Mouse (Mus musculus) MN1 (cell line): ENCODE measurements around the gene Dph6.
"Not testable (repeated sequence)": the region's sequence is repeated elsewhere in the genome, so short reads cannot be mapped to it uniquely, and the experiment has no call there.

Experiments used
- DNase-seq: peaks from one replicate; pipeline ENCODE4 v3.0.0-alpha.2; 2016; ENCODE audit warnings: low spot score

Gene Dph6

DNA sequence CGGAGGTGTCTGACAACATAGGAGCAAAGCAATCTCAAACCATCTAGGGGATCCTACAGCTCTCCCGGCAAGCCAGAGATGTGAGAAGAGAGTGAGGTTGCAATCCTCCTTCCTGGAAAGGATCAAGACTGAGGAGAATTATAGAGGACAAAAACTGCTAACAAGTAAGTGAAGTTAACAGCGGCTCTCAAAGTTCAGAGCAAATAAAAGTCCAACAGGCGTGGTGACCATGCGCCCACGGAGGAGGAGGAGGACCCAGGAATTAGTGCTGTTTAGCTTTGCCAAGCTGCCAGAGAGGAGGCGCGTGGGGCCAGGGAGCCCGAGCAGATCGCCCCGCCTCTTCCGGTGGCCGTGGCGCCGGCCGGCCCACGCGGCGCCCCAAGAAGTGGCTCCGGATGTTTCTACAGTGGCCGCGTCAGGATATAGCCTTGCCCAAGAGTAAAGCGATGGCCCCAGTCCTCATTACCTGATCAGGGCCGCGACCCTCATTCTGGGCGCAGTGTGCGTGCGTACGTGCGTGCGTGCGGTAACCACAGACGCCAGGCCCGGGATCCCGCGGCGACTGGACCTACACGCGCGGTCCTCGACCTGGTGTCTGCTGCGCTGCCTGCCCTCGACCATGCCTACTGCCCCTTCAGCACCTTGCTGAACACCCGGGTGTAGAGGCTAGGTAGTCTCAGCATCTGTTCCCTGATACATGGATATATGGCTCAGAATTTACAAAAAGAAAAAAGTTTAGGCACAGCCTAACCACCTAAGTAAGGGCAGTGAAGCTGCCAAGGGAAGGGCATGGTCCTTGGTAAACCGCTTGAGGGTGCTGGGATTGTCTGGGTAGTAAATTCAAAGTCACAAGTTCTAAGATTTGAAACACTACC, at the start of gene Dph6:
Gene Dph6 (minus strand): TSS at position 600 of the 875 bp plus-strand sequence.
- DNase-seq: peak; percentile 80

DNA sequence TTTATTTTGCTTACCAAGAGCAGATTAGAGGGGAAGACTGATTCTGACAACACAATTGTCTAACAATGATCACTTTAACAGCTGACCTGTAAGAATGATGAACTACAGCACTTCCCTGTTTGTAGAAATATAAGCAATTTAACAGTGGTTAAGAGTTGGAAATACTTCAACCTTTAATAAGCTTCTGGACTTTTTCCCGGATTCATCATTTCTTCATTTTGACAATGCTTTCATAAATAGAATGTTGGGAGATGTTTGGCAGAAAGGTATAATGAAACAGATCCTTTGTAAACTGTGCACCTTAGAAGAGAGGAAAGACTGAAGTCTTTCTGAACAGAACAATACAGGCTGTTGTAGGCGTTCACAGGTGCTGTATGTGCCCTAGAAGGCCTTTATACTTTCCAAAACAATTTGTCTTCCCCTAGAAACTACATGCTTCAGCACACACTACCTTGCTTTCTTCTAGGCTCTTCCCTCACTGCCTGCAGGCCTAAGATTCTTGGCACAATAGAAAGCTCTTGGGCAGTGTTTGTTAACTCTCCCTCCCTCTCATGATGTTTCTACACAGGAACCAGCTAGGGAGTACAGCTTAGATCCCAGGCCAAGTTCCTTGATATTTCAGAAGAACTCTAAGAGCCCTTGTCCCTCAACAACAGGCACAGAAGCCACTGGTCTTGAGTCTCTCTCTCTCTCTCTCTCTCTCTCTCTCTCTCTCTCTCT, 46.4 kb upstream of the Dph6 start:
- DNase-seq: no peak

DNA sequence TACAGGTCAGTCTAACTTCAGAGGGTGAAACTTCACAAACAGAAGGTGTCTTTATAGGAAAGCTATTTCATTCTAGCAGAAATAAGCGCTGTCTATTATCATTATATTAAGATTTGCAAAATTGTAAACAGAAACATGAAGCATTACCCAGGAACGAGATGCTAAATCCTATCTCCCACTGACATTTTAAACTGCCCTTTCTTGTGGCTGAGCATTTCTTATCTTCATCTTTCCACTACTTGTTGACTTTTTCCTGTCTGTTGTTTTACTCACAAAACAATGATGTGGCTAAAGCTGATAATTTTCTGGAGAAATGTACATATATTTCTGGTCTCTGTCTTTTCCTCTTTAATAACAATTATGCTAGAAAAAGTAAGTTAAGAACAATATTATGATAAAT, 36.8 kb upstream of the Dph6 start:
- DNase-seq: no peak

DNA sequence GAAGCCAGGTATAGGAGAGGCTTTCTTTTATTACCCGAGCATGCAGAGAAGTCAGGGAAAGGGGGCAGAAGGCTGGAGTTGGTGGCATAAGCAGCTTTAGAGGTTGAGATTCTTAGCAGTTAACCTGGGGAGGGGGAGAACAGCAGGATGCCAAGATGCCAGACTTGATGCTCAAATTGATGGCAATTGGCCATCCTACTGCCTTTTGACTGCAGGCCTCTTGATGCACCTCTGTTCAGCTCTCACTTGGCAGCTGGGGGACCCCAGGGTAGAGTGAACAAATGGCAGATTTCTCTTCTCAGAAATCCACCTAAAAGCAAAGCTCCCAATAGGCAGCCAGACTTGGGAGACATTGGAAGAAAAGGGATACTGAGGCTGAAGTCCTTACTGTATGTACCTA, 32.7 kb upstream of the Dph6 start:
- no peak for DNase-seq

DNA sequence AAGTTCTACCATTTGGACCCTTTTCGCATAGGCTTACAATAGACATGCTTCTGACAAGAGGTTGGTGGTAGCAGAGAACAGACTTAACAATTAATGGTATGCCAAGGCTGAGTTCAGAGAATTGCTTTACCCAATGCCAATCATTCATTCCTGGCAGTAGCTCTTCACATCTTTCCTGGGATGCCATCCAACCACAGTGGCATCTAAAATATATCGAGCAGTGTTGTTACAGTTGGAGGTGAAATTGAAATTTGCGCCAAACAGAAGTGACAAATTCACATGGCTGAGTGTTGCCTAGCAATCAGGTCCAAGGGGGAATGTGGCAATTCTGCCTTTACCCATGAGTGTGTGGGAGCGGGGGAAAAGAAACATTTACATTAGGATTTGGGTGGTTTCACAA, 32.3 kb upstream of the Dph6 start:
- DNase-seq: no peak

DNA sequence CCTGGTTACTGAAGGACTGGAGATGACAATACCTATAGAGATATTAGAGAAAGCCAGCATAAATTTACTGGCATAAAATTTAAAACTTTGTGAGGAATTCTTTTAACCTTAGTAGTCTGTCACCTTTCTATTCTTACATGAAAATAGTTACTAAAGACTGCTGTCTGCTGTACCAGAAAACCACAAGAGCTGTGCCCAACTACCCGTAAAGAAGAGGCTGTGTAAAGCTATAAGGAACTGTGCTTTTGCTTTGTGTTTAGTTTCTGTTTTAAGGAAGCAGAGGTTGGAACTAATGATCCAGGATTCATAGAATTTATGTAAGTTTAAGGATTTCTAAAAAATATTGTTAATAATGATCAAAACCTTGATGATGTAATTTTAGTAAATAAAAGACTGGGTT, 19.1 kb upstream of the Dph6 start:
- DNase-seq: no peak

DNA sequence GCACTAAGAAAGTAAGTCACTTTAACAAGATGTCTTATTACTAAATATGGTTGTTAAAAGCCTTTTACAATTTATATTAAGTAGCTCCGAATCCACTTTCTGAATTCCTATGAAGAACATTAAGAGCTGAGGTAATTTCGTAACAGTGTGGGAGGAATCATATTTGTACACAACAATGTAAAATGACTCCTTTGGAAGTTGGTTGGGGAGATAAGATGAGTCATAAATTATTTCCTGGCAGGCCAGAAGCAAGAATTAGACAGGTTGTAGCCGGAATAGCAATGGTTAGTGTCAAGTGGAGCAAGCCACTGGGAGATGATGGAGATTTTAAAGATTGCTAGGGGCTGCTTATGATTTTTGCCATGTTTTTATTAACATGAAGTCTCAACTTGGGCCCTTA, 16.2 kb upstream of the Dph6 start:
- DNase-seq: no peak

DNA sequence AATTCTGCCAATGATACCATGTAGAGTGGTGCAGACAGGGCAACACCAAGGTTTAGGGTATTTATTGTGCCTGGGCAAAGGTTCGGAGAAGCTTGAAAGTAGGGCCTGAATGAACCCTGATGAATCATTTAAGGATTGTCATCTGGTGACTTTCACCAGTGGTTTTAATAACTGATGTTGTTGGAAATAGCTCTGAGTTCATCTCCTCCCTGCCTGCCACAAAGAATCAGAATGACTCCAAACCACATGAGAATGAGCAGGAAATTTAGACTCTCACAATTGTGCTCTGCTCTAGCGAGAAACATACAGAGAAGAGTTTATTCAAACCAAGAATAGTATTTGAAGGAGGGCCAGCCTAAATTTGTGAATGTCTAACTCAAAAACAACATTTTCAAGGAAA, 4.2 kb upstream of the Dph6 start:
- DNase-seq: no peak

DNA sequence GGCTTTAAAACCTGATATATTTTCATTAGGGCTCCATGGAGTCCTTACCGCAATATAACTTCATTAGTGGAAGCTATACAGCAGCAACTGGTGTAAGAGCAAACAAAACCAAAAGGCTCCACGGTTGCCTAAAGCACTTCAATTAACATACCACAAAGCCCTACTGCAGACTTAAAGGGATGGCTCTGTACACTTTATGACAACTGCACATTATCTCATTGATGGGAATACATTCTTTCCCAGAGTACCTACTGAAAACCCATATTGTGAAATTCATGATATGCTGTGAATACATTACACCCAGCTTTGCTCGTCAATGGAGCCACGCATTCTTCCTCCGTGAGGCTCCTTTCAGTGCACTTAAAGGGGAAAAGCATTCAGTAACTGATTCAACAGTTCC, 8.5 kb downstream of the Dph6 start:
- no peak for DNase-seq

DNA sequence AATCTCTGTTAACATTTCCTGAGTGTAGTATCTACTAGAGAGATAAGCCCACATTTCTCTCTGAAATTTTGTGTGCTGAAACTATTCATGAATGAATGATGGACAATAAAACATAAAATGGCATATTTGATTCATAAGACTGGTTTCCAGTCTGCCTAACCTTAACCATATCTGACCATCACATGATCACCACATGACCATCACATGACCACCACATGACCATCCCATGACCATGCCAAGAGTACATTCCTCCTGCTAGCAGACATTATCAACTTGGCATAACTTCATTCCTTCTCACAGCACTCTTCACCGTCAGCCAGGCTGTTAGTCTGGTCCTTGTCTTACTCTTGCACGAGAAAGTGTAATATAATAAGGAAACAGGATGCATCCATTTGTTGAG, 10.9 kb downstream of the Dph6 start:
- DNase-seq: no peak

DNA sequence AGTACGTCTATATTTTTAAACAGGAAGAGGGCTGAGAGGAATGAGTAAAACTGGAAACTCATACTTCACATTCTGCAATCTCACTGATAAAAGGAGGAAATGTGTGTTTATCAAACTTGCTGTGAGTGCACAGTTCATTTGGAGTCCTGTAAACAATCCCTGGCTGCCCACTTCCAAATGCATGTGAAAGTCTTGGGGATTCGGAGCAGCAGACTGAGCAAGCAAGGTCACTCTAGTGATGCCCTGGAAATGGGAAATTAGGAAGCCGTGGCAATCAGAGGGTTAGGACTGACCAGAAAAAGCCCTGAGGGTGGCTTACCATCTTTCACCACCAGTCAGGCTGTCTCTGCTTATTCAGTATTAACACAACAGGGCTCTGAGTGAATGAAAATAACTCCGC, 30.1 kb downstream of the Dph6 start:
- no peak for DNase-seq

DNA sequence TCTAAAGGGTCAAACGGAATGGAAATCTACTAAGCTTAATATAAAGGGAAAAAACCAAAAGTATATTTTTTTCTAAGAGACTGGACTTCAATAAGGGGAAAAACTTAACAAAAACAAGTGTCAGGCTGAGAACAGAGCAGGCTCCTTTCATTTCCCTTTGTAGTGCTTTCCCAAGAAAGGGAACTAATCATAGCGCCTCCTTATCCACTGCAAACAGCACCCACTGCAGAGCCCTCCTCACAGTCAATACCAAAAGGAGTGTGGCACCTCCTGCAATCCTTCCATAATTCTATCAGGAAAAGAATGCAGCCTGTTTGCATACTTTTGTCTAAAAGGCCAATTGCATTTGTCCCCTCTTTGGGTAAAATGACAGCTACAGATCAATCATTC, 32.2 kb downstream of the Dph6 start:
- DNase-seq: no peak

DNA sequence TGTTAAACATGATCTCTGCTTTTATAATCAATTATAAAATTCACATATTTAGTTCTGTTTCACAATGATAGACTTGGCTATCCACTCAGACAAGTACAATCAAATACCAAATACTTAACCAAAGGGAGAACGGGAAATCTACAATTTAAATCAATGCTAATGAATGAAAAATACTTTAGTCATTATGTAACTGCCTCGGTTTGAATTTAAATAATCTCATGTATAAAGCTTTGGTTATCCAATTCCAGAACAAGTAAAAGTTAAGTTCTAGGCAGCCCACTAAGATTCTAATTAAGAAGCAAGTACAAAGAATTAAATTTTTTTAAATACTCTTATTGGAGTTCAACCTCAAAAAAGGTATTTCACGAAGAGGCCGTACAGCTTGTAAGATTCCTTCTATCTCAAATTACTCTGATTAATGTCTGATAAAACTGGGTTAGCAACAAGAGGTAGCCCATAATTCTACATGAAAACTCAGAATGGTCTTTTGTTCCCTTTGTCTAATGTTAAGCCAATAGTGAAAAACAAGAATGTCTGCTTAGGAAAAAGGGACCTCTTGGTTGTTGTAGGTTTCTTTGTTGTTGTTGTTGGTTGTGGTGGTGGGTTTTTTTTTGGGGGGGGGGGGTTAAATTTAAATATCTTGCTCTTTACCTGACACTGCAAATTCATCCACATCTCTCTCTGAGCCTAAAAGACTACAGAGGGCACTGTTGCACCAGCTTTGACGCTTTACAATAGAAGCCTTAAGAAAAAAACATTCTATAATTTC, 32.8 kb downstream of the Dph6 start:
- DNase-seq: peak; percentile 25

DNA sequence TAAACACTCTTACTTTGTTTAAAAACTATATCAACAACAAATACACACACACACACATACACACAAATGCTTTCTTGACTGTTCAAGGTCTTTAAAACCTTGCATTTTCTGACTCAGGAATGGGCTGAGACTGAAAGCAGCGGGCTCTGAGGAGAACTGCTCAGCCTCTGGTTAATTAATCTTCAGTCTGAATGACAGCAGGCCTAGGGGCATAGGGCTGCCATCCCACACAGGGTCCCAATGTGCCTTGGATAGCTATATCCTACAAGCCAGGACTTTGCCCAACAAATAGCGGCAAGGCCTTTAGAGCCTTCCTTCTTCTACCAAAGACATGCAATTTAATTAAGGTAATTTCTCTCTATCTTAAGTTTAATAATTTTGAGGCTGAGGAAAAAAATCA, 43.2 kb downstream of the Dph6 start:
- DNase-seq: no peak

DNA sequence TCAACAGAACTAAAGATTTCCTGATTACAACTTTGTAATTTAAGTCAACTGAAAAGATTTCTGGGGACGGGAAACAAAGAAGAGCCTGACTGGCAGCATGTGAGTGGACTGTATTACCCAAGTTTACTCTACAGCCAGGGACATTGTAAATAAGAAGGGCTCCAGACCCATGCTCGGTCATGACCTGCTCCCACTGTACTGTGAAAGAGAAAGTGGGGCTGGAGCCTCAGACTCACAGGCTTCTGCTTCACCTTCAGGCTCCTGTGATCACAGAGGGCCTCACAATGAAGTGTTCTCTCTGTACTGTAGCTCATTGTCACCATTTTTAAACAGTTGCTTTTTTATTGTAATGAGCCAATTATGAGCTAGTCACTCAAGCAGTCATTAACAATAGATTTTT, 44.7 kb downstream of the Dph6 start:
- no peak for DNase-seq

DNA sequence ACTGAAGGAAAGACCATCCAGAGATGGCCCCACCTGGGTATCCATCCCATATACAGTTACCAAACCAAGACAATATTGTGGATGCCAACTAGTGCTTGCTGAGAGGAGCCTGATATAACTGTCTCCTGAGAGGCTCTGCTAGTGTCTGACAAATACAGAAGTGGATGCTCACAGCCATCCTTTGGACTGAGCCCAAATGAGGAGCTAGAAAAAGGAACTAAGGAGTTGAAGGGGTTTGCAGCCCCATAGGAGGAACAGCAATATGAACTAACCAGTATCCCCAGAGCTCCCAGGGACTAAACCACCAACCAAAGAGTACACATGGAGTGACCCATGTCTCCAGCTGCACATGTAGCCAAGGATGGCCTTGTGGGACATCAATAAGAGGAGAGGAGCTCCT, 49.6 kb downstream of the Dph6 start:
- DNase-seq: not testable (repeated sequence)

DNA sequence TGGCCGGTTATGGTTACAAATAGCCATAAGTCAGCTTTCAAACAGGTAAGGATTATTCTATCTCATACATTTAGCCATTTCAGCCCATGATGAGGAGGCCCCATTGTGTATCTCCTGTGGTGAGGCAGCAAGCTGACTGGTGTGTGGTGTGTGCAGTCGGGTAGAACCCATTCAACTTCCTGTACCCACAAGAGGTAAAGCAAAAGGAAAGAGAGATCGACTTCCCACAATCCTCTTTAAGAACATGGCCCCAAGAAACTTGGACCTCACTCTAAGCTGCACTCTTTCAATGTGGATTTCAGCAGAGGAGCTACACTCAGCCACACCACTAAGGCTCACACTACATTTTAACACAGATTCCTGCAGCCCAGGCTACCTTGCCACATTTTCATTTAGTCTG, 53.6 kb downstream of the Dph6 start:
- no peak for DNase-seq

DNA sequence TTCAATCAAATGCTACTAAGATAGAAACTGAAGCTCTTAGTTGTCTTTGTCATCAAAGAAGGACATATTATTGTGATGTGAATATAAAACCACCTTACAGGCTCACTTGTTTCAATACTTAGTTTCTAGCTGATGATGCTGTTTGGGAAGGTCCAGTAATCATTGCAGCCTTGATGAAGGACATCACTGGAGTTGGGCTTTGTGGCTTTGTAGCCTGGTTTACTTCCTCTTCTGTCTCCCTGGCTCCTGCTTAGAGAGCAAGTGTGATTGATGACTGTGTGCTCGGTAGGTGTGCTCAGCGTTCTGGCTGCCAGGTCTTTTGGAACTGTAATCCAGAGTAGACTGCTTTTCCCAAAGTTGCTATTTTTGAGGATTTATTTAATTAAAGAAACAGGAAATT, 55.0 kb downstream of the Dph6 start:
- no peak for DNase-seq

DNA sequence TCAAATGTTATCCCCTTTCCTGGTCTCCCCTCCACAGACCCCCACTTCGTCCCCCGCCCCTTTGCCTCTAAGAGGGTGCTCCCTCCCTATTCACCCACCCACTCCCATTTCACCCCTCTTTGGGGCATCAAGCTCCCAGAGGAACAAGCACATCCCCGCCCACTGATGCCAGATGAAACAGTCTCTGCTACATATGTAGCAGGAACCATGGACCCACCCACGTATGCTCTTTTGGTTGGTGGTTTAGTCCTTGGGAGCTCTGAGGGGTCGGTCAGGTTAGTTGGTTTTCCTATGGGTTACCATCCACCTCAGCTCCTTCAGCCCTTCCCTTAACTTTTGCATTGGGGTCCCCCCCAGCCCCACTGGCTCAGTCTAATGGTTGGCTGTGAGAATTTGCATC, 61.4 kb downstream of the Dph6 start:
- DNase-seq: no peak

DNA sequence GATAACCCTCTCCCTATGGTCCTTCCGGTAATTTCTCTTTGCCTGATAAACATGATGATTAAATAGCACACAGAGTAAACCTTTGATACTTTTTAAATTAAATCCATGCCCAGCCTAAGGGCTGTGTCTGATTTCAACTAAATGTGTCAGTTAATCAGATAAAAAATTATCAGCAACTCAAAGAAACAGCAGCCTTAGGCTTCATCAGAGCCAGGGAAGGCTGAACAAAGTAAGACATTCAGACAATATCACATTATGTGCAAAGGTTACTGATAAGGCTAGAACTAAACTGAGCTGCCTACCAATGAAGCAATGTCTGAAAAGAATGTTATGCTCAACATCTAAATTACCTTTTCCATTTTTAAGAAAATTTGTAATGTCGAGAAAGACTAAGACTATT, 74.0 kb downstream of the Dph6 start:
- no peak for DNase-seq

DNA sequence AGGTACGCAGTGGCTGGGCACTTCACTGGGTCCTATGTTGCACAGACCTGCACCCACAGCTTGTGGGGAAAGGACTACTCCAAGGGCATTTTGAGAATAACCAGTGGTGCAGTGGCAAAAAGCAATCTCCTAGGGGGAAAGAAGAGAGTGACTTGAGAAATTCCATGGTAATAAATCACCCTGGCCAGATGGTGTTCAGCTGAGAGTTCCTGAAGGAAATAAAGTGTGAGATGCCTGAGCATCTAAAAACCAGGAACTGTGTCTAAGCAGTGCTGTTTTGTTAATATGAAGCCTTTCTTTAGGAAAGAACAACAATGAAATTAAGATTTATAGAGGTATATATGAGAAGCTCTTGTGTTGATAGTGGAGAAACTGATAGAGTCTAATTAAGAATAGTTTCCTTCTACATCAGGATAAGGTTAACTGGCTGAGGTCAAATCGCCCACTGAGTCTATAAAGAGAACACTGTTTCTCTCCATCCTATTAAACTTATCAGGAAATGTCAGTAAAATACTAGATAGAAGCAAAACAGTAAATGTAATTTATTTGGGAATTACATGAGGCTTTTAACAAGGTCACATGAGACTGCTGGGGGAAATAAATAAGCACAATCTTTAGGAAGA, 111.7 kb downstream of the Dph6 start:
- DNase-seq: no peak

DNA sequence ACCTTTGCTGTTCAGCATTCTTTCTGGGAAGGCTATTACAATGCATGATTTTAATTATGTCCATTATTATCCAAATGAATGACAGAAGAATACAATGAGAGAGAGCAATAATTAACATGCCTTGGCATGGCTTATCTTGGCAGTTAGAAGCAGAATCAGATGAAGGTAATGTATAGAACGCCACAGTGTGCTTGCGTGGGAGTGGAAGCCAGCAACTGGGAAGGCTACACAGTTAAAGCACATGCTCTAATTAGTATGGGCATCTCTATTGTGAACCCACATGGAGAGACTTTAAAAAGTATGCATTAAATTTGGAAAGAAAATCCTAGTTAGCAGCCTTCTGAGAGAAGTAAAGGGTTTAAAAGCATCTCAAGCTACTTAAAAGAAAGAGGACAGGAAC, 112.4 kb downstream of the Dph6 start:
- DNase-seq: no peak
